Mouse (Mus musculus): ENCODE results near the gene Sf3b3. TPM values are rescaled to one million over a fixed set of nuclear protein-coding genes. Genes with fewer than 3 reads are reported as not detected.

Gene Sf3b3
- polyA plus RNA-seq, 1 experiment from 2014 or later: 74.8 TPM

GRCm38 (mm10) chr8:110779924-110780718 is 66.5 kb downstream of the Sf3b3 start:
- ATAC-seq (ENCODE audit: insufficient number of reproducible peaks, insufficient read depth, low FRiP score, low read depth): 0 out of 2 replicates have a peak, but pooled peaks have one; percentile 66
- peaks cover 3% of the 10 kb centered on the region; the same call in 1 of the 2 replicates for H3K9me3 ChIP-seq (ENCODE audit: control insufficient read depth, low read length)
- no peaks in the 10 kb centered on the region for H3K4me1 ChIP-seq (ENCODE audit: control insufficient read depth in 2 of 2, insufficient read depth in 2 of 2, low read length in 2 of 2)
- H3K36me3 ChIP-seq (ENCODE audit: control insufficient read depth, insufficient read depth, low read length): no peaks in the 10 kb centered on the region
- H3K27me3 ChIP-seq (ENCODE audit: control insufficient read depth, insufficient read depth, low read length): no peaks in the 10 kb centered on the region
- H3K9ac ChIP-seq (ENCODE audit: low read length): no peak overlapping the region
- H3K27ac ChIP-seq (replicated peaks in 1 of 2; ENCODE audit: control insufficient read depth in 1 of 2, insufficient read depth in 1 of 2, low read depth in 2 of 2, low read length in 2 of 2): no peak overlapping the region
- WGBS: 73% methylated on average over 13 of the region's 13 CpGs
- no peak overlapping the region for H3K4me3 ChIP-seq (ENCODE audit: control insufficient read depth in 1 of 2, insufficient read depth in 1 of 2, low read depth in 1 of 2, low read length in 2 of 2)
- no peak overlapping the region for H3K4me2 ChIP-seq (ENCODE audit: low read length)

DNA sequence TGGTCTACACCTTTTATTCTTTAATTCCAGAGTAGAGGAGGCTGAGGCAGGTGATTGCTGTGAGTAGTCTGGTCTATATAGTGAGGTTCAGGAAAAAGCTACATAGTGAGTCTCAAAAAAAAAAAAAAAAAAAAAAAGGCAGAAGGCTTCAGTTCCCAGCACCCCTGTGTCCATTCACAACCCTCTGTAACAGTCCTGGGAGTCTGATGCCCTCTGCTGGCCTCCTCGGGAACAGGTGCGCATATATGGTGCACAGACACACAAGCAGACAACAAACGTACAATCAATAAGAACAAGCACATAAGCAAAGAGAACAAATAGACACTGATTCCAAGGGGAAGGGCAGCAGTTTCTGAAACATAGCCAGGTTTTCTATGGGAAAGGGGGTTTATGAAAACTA is 70.3 kb downstream of the Sf3b3 start:
- no peaks in the 10 kb centered on the region for H3K36me3 ChIP-seq (ENCODE audit: control insufficient read depth, insufficient read depth, low read length)
- H3K4me3 ChIP-seq (ENCODE audit: control insufficient read depth in 1 of 2, insufficient read depth in 1 of 2, low read depth in 1 of 2, low read length in 2 of 2): no peak overlapping the region
- H3K9ac ChIP-seq (ENCODE audit: low read length): no peak overlapping the region
- H3K27ac ChIP-seq (replicated peaks in 1 of 2; ENCODE audit: control insufficient read depth in 1 of 2, insufficient read depth in 1 of 2, low read depth in 2 of 2, low read length in 2 of 2): no peak overlapping the region
- WGBS: 92% methylated on average over 3 of the region's 3 CpGs
- ATAC-seq (ENCODE audit: insufficient number of reproducible peaks, insufficient read depth, low FRiP score, low read depth): no peak
- H3K4me1 ChIP-seq (ENCODE audit: control insufficient read depth in 2 of 2, insufficient read depth in 2 of 2, low read length in 2 of 2): peaks cover 4 to 5% of the 10 kb centered on the region in 2 experiments; a peak in 3 of 4 replicates
- peaks cover 3% of the 10 kb centered on the region; the same call in 1 of the 2 replicates for H3K9me3 ChIP-seq (ENCODE audit: control insufficient read depth, low read length)
- H3K27me3 ChIP-seq (ENCODE audit: control insufficient read depth, insufficient read depth, low read length): no peaks in the 10 kb centered on the region
- no peak overlapping the region for H3K4me2 ChIP-seq (ENCODE audit: low read length)

GRCm38 (mm10) chr8:110775721-110776120 is 70.9 kb downstream of the Sf3b3 start:
- Histone ChIP-seq H3K36me3 (ENCODE audit: control insufficient read depth, insufficient read depth, low read length) (no peaks in the 10 kb centered on the region), H3K9me3 (ENCODE audit: control insufficient read depth, low read length) (peaks cover 3% of the 10 kb centered on the region; the same call in 1 of the 2 replicates), H3K9ac (ENCODE audit: low read length) (no peak overlapping the region), H3K27me3 (ENCODE audit: control insufficient read depth, insufficient read depth, low read length) (no peaks in the 10 kb centered on the region), H3K4me3 (ENCODE audit: control insufficient read depth in 1 of 2, insufficient read depth in 1 of 2, low read depth in 1 of 2, low read length in 2 of 2) (no peak overlapping the region), H3K4me2 (ENCODE audit: low read length) (no peak overlapping the region), H3K4me1 (ENCODE audit: control insufficient read depth in 2 of 2, insufficient read depth in 2 of 2, low read length in 2 of 2) (peaks cover 4 to 5% of the 10 kb centered on the region in 2 experiments; a peak in 3 of 4 replicates), H3K27ac (replicated peaks in 1 of 2; ENCODE audit: control insufficient read depth in 1 of 2, insufficient read depth in 1 of 2, low read depth in 2 of 2, low read length in 2 of 2) (no peak overlapping the region)
- ATAC-seq (ENCODE audit: insufficient number of reproducible peaks, insufficient read depth, low FRiP score, low read depth): no peak
- WGBS: 77% methylated on average over 3 of the region's 3 CpGs

GRCm38 (mm10) chr8:110775316-110775715 is 71.3 kb downstream of the Sf3b3 start:
- Histone ChIP-seq H3K4me1 (ENCODE audit: control insufficient read depth in 2 of 2, insufficient read depth in 2 of 2, low read length in 2 of 2) (peaks cover 4 to 5% of the 10 kb centered on the region in 2 experiments; a peak in 3 of 4 replicates), H3K9ac (ENCODE audit: low read length) (no peak overlapping the region)
- WGBS: 68% methylated on average over 8 of the region's 8 CpGs

GRCm38 (mm10) chr8:110774725-110775124 is 71.9 kb downstream of the Sf3b3 start:
- H3K27me3 ChIP-seq (ENCODE audit: control insufficient read depth, insufficient read depth, low read length): no peaks in the 10 kb centered on the region
- H3K9me3 ChIP-seq (ENCODE audit: control insufficient read depth, low read length): peaks cover 3% of the 10 kb centered on the region; the same call in 1 of the 2 replicates
- 87% methylated on average over 6 of the region's 6 CpGs for WGBS
- H3K4me1 ChIP-seq (ENCODE audit: control insufficient read depth in 2 of 2, insufficient read depth in 2 of 2, low read length in 2 of 2): peaks cover 4 to 5% of the 10 kb centered on the region in 2 experiments; a peak in 3 of 4 replicates
- no peak overlapping the region for H3K9ac ChIP-seq (ENCODE audit: low read length)
- H3K36me3 ChIP-seq (ENCODE audit: control insufficient read depth, insufficient read depth, low read length): no peaks in the 10 kb centered on the region
- no peak overlapping the region for H3K4me3 ChIP-seq (ENCODE audit: control insufficient read depth in 1 of 2, insufficient read depth in 1 of 2, low read depth in 1 of 2, low read length in 2 of 2)
- H3K4me2 ChIP-seq (ENCODE audit: low read length): no peak overlapping the region
- ATAC-seq (ENCODE audit: insufficient number of reproducible peaks, insufficient read depth, low FRiP score, low read depth): no peak
- H3K27ac ChIP-seq (replicated peaks in 1 of 2; ENCODE audit: control insufficient read depth in 1 of 2, insufficient read depth in 1 of 2, low read depth in 2 of 2, low read length in 2 of 2): no peak overlapping the region

More at GRCm38 (mm10) chr8:110775316-110775715, 71.3 kb downstream of the Sf3b3 start:
- peaks cover 3% of the 10 kb centered on the region; the same call in 1 of the 2 replicates for H3K9me3 ChIP-seq (ENCODE audit: control insufficient read depth, low read length)
- no peak for ATAC-seq (ENCODE audit: insufficient number of reproducible peaks, insufficient read depth, low FRiP score, low read depth)
- H3K4me3 ChIP-seq (ENCODE audit: control insufficient read depth in 1 of 2, insufficient read depth in 1 of 2, low read depth in 1 of 2, low read length in 2 of 2): no peak overlapping the region
- H3K27ac ChIP-seq (replicated peaks in 1 of 2; ENCODE audit: control insufficient read depth in 1 of 2, insufficient read depth in 1 of 2, low read depth in 2 of 2, low read length in 2 of 2): no peak overlapping the region
- H3K36me3 ChIP-seq (ENCODE audit: control insufficient read depth, insufficient read depth, low read length): no peaks in the 10 kb centered on the region
- no peaks in the 10 kb centered on the region for H3K27me3 ChIP-seq (ENCODE audit: control insufficient read depth, insufficient read depth, low read length)
- no peak overlapping the region for H3K4me2 ChIP-seq (ENCODE audit: low read length)

- Histone ChIP-seq H3K4me1 (ENCODE audit: control insufficient read depth in 2 of 2, insufficient read depth in 2 of 2, low read length in 2 of 2) (peaks cover 4 to 5% of the 10 kb centered on the region in 2 experiments; a peak in 3 of 4 replicates), H3K4me2 (ENCODE audit: low read length) (no peak overlapping the region), H3K27me3 (ENCODE audit: control insufficient read depth, insufficient read depth, low read length) (no peaks in the 10 kb centered on the region), H3K4me3 (ENCODE audit: control insufficient read depth in 1 of 2, insufficient read depth in 1 of 2, low read depth in 1 of 2, low read length in 2 of 2) (no peak overlapping the region), H3K27ac (replicated peaks in 1 of 2; ENCODE audit: control insufficient read depth in 1 of 2, insufficient read depth in 1 of 2, low read depth in 2 of 2, low read length in 2 of 2) (no peak overlapping the region), H3K9me3 (ENCODE audit: control insufficient read depth, low read length) (peaks cover 3% of the 10 kb centered on the region; the same call in 1 of the 2 replicates), H3K9ac (ENCODE audit: low read length) (no peak overlapping the region), H3K36me3 (ENCODE audit: control insufficient read depth, insufficient read depth, low read length) (no peaks in the 10 kb centered on the region)
- WGBS: 57% methylated on average over 3 of the region's 3 CpGs
- ATAC-seq (ENCODE audit: insufficient number of reproducible peaks, insufficient read depth, low FRiP score, low read depth): no peak
Observed at GRCm38 (mm10) chr8:110774047-110774446, 72.5 kb downstream of the Sf3b3 start.

DNA sequence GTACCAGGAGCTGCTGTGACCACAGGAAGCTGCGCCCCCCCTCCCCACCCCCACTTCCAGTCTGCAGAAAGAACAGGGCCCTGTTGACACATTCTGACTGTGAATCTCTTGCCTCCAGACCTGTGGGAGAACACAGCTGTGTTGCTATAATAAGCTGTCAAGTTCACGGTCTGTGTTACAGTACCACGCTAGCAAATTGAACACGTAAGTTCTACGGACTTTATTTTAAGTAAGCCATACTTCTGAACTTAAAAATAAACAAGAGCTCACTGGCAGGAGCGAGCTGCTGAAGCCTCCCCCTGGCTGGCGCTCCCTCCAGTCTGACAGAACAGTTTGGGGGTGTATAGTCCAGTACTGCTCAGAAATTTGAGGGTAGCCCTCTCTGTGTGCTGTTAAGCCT is 74.1 kb downstream of the Sf3b3 start:
- Histone ChIP-seq H3K9me3 (ENCODE audit: control insufficient read depth, low read length) (peaks cover 3% of the 10 kb centered on the region; the same call in 1 of the 2 replicates), H3K4me1 (ENCODE audit: control insufficient read depth in 2 of 2, insufficient read depth in 2 of 2, low read length in 2 of 2) (peaks cover 4 to 5% of the 10 kb centered on the region in 2 experiments; a peak in 3 of 4 replicates), H3K4me2 (ENCODE audit: low read length) (no peak overlapping the region), H3K9ac (ENCODE audit: low read length) (no peak overlapping the region), H3K27ac (replicated peaks in 1 of 2; ENCODE audit: control insufficient read depth in 1 of 2, insufficient read depth in 1 of 2, low read depth in 2 of 2, low read length in 2 of 2) (0 out of 4 replicates have a peak overlapping the region, but pooled peaks have one; percentile 22 to 24), H3K4me3 (ENCODE audit: control insufficient read depth in 1 of 2, insufficient read depth in 1 of 2, low read depth in 1 of 2, low read length in 2 of 2) (no peak overlapping the region), H3K36me3 (ENCODE audit: control insufficient read depth, insufficient read depth, low read length) (no peaks in the 10 kb centered on the region), H3K27me3 (ENCODE audit: control insufficient read depth, insufficient read depth, low read length) (no peaks in the 10 kb centered on the region)
- whole genome bisulfite sequencing: 56% methylated on average over 7 of the region's 7 CpGs
- ATAC-seq (ENCODE audit: insufficient number of reproducible peaks, insufficient read depth, low FRiP score, low read depth): no peak

Data from heart, embryonic 14.5 days (tissue).